Mouse (Mus musculus) thymus, postnatal 0 days (tissue): Measurements from ENCODE around the gene Atp13a3. TPM values are rescaled to one million over a fixed set of nuclear protein-coding genes. Genes with fewer than 3 reads are reported as not detected.

ENCODE experiments used
- DNase-seq: peaks from one replicate; pipeline ENCODE4 v3.0.0-alpha.2; 2015; ENCODE audit warnings: low spot score
- polyA plus RNA-seq: library from polyadenylated mRNA; unstranded; fragments of >200 nt; fragmentation: Nextera tagmentation; extraction: Ambion mirVana; gene quantifications from 2 replicates; pipeline ENCODE4 v1.2.1, GENCODE M21; 2015

Gene Atp13a3
- polyA plus RNA-seq, 1 experiment from 2014 or later: 32.9 TPM

DNA sequence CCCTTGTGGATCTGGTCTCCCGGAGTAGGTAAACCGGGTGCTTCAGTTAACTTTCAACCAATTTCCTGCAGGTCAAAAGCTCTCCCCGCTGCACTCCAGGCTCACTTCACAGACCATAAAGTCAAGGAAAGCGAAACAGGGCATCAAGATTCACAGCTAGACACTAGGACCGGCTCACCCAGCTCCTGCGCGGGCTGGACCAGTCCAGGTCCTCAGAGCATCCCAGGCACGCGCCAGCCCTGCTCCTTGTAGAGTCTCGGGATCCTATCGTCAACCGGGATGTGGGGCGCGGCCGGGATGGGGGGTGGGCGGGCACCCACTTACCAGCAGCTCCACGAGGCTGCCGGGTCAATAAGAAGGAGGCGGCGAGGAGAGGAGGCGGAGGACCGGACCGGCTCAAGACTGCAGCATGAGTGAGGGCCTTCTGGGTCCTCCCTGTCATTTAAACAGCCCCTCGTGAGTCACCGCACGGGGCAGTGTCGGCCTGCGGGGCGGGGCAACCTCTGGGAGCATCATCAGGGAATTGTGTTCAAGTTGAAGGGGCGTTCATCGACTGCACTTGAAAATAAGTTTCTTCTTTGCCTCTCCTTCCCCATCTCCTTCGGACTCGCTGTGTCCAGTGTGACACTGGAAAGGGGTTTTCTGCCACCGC lies 122.8 kb downstream of the Atp13a3 start, which contains the start of gene Lrrc15:
Gene Lrrc15 (minus strand): TSS at position 413 of the 652 bp plus-strand sequence.
- no peak for DNase-seq

- no peak for DNase-seq
Observed at GRCm38 (mm10) chr16:30280676-30281297, 125.0 kb downstream of the Atp13a3 start.

DNA sequence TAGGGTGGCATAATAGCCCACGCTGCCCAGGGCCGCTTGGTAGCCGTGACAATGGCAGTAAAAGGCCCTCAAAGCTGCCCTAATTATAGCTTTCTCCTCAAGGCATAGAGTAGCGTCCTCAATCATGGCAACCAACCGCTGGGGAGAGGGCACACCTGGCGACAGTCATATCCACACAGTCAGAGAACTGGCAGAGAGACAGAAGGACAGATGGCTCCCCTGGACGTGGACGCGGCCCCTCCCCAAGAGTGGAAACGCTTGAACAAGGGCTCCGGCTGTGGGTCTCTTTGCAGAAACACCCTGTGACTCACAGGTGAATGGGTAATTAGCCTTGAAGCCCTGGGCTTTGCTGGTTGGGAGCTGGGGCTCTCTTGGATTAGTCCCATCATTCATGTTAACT lies 127.4 kb downstream of the Atp13a3 start:
- DNase-seq: no peak

- no peak for DNase-seq
Observed at GRCm38 (mm10) chr16:30275558-30276340, 130.0 kb downstream of the Atp13a3 start.

- DNase-seq: no peak
Observed at GRCm38 (mm10) chr16:30273065-30273464, 132.7 kb downstream of the Atp13a3 start.

- peak; percentile 43 for DNase-seq
Observed at GRCm38 (mm10) chr16:30271941-30272595, 133.7 kb downstream of the Atp13a3 start.

DNA sequence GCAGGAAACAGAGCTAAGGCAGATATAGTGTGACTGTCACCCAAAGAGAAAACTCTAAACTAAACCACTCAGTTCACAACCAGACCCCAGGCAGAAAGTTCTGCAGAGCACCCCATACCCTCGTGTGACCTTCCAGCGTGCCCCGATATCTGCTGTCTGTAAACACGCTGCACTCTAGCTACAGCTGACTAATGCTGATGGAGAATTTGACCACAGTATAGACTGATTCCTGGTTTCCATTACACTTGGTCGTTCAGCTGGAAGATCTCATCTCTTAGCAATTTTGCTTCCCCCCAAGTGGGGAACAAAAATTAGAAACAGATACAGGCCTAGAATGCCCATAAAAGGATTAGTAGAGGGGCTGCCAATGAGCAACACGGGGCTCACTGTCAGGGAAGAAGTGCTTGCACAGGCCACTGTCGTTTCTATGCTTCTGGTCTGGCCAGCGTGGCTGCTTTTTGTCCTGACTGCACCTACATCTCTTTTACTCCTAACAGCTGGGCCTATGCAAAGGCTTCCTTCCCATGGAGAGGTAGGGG lies 134.5 kb downstream of the Atp13a3 start:
- DNase-seq: no peak

- DNase-seq: no peak
Observed at GRCm38 (mm10) chr16:30267359-30267758, 138.4 kb downstream of the Atp13a3 start, which contains the start of gene Cpn2. Gene Cpn2, minus strand, starts transcription at chr16:30267499.

GRCm38 (mm10) chr16:30266561-30266960 lies 139.2 kb downstream of the Atp13a3 start:
- DNase-seq: no peak

GRCm38 (mm10) chr16:30265611-30266010 lies 140.2 kb downstream of the Atp13a3 start:
- DNase-seq: no peak

GRCm38 (mm10) chr16:30263156-30263555 lies 142.6 kb downstream of the Atp13a3 start:
- no peak for DNase-seq

- peak; percentile 75 for DNase-seq
Observed at GRCm38 (mm10) chr16:30262664-30263063, 143.1 kb downstream of the Atp13a3 start.

Other genes starting within 250 kb of the Atp13a3 start
- gene Cpn2, start 138.5 kb downstream of the Atp13a3 start, polyA plus RNA-seq: not detected in 2 replicates
- 0.21 and 0.23 TPM in 2 replicates for gene Lrrc15, start 122.7 kb downstream of the Atp13a3 start, polyA plus RNA-seq
- 1.3 and 1.8 TPM in 2 replicates for gene Gp5, start 95.2 kb downstream of the Atp13a3 start, polyA plus RNA-seq
- gene Tmem44, start 144.9 kb upstream of the Atp13a3 start, polyA plus RNA-seq: 2.1 and 2.2 TPM in 2 replicates
- gene Lsg1, start 181.6 kb upstream of the Atp13a3 start, polyA plus RNA-seq: 67.2 and 68.2 TPM in 2 replicates
- 10.4 and 13.3 TPM in 2 replicates for gene Fam43a, start 193.7 kb upstream of the Atp13a3 start, polyA plus RNA-seq